Mouse (Mus musculus): ENCODE data around the gene Plek. TPM values are rescaled to one million over a fixed set of nuclear protein-coding genes. Genes with fewer than 3 reads are reported as not detected.
"Not testable (repeated sequence)": the region's sequence is repeated elsewhere in the genome, so short reads cannot be mapped to it uniquely, and the experiment has no call there.

Plek gene
- total and polyA plus RNA-seq, 2 experiments from 2014 or later = 3.3 to 4.0 TPM

DNA sequence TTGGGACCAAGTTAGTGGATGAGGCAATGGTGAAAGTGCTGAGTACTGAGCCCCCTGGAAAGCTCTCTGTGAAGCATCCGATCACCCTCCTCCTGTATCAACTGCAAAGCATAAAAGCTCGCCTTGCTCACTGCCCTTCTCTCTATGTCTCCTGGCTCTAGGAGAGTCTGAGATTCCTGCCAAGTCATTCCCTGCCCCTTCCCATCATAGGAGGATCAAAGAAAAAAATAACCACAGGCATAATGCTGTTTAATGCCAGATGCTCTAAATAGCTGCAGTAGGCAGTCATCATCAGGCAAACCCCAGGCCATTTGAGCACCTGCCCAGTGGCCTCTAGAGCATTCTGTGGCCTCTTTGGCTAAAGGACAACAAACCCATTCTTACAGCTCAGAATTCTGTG, 23.5 kb upstream of the Plek start:
- Histone ChIP-seq H3K36me3 (ENCODE audit: insufficient read depth, low read length) (peaks cover 8% of the 10 kb centered on the region; the same call in 1 of the 2 replicates), H3K4me2 (ENCODE audit: low read depth, low read length) (no peak overlapping the region), H3K9ac (replicated peaks; ENCODE audit: low read length) (no peak overlapping the region), H3K9me3 (ENCODE audit: low read length) (no peaks in the 10 kb centered on the region), H3K4me3 (ENCODE audit: low read length) (no peak overlapping the region), H3K4me1 (ENCODE audit: insufficient read depth, low read length) (no peaks in the 10 kb centered on the region), H3K27ac (no peak overlapping the region), H3K27me3 (ENCODE audit: insufficient read depth, low read length) (no peaks in the 10 kb centered on the region)
- TF ChIP-seq CTCF (IDR thresholded peaks at IDR 0.05; ENCODE audit: low read depth) = no peak
- DNase-seq (ENCODE audit: low spot score) (no peak), ATAC-seq (no peak)
- WGBS = 75% methylated on average over 2 of the region's 2 CpGs

DNA sequence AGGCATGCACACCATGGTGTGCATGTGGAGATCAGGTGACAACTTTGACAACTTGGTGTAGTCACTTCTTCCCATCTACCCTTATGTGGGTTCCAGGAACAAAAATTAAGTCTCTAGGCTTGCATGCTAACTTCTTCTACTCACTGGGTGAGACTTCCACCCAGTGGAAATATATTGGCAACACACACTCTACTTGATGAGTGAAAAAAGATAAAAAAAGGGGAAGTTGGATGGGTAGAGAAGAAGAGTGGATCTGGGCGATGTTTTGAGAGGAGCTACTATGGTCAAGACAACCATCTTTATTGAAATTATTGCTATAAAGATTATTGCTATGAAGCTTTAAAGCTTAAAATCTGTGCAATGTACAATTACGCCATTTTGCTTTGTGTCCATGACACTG, 17.2 kb upstream of the Plek start:
- not testable (repeated sequence) for H3K9me3 ChIP-seq (ENCODE audit: low read length); ATAC-seq; H3K27me3 ChIP-seq (ENCODE audit: insufficient read depth, low read length); H3K4me1 ChIP-seq (ENCODE audit: insufficient read depth, low read length); H3K27ac ChIP-seq; H3K36me3 ChIP-seq (ENCODE audit: insufficient read depth, low read length); H3K9ac ChIP-seq (replicated peaks; ENCODE audit: low read length); H3K4me3 ChIP-seq (ENCODE audit: low read length); DNase-seq (ENCODE audit: low spot score); H3K4me2 ChIP-seq (ENCODE audit: low read depth, low read length)
- 97% methylated on average over 2 of the region's 2 CpGs for WGBS

DNA sequence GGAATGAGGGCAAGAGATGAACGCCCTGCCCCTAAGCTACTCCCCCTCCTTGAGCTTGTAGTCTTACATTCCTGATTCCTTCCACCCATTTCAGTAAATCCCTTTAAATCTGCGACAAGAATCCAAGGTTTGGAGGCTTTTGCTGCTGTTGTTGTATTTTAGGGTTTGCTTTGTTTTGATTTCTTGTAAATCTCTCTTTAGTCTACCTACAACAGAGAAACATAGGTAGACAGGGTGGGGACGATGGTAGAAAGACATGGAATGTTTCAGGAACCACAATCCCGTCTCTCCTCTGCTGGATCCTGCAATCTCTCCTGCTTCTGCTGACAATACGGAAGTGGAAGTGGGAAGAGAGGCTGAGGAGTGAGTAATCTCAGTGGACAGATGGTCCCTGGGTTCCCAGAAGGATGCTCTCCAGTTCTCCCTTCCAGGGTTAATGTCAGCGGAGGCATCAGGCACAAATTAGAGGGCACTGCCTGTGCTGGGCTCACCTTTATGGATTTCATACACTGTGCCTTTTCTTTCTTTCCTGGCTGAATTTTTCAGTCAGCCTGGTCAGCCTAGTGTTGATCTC, 382 bp upstream of the Plek start:
- H3K4me1 ChIP-seq (ENCODE audit: insufficient read depth, low read length) = peaks cover 5% of the 10 kb centered on the region; the same call in 1 of the 2 replicates
- H3K9ac ChIP-seq (replicated peaks; ENCODE audit: low read length) = peak overlapping the region; percentile 91
- no peaks in the 10 kb centered on the region for H3K27me3 ChIP-seq (ENCODE audit: insufficient read depth, low read length)
- H3K4me3 ChIP-seq (ENCODE audit: low read length) = peak overlapping the region; percentile 59
- no peak for TF ChIP-seq CTCF (IDR thresholded peaks at IDR 0.05; ENCODE audit: low read depth)
- peak overlapping the region; percentile 89 for H3K27ac ChIP-seq
- WGBS = 6% methylated on average over 6 of the region's 6 CpGs
- ATAC-seq = peak; percentile 28
- peak overlapping the region; percentile 71 for H3K4me2 ChIP-seq (ENCODE audit: low read depth, low read length)
- peak; percentile 49 for DNase-seq (ENCODE audit: low spot score)
- no peaks in the 10 kb centered on the region for H3K36me3 ChIP-seq (ENCODE audit: insufficient read depth, low read length)
- H3K9me3 ChIP-seq (ENCODE audit: low read length) = no peaks in the 10 kb centered on the region

DNA sequence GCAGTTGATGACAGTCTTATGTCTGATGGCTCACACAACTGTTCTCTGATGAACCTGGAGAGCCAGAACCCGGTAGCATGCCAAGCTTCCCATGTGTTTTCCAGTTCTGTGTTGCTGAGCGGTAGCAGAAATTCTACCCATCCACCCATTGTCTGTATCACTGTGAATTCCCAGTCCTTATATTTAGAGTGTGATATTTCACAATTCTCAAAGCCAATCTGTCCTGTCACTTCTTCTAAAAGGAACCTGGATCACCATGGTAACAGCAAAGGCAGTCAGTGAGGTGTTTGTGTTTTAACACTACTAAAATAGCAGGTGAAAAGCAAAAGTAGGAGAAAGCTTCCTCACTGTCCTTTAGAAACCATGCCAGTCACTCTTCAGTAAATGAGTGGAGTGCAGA, 6.4 kb downstream of the Plek start:
- Histone ChIP-seq H3K4me1 (ENCODE audit: insufficient read depth, low read length) (no peaks in the 10 kb centered on the region), H3K9ac (replicated peaks; ENCODE audit: low read length) (no peak overlapping the region), H3K9me3 (ENCODE audit: low read length) (no peaks in the 10 kb centered on the region), H3K4me3 (ENCODE audit: low read length) (no peak overlapping the region), H3K36me3 (ENCODE audit: insufficient read depth, low read length) (no peaks in the 10 kb centered on the region), H3K27me3 (ENCODE audit: insufficient read depth, low read length) (no peaks in the 10 kb centered on the region), H3K27ac (no peak overlapping the region), H3K4me2 (ENCODE audit: low read depth, low read length) (no peak overlapping the region)
- no peak for DNase-seq (ENCODE audit: low spot score)
- 82% methylated on average over 2 of the region's 2 CpGs for WGBS
- no peak for TF ChIP-seq CTCF (IDR thresholded peaks at IDR 0.05; ENCODE audit: low read depth)
- ATAC-seq = no peak

DNA sequence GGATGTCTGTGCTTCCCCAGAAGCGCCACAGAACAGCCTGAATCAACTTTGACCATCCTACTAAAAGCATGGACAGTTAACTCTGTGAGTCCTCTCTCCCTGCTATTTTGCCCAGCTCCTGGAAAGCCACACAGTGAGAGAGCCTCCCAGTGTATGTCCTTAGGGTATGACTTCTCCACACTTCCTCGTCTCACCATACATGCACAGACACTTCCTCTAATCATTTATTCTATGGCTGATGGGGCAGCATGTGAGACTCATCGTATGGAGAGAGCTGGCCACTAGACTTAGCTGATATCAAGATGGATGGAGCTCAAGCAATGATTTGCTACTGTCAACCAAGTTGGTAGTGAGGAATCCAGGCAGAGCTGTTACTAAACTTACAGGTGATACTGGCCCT, 28.2 kb downstream of the Plek start:
- Histone ChIP-seq H3K36me3 (ENCODE audit: insufficient read depth, low read length) (no peaks in the 10 kb centered on the region), H3K27me3 (ENCODE audit: insufficient read depth, low read length) (no peaks in the 10 kb centered on the region), H3K4me3 (ENCODE audit: low read length) (no peak overlapping the region), H3K9me3 (ENCODE audit: low read length) (no peaks in the 10 kb centered on the region), H3K4me2 (ENCODE audit: low read depth, low read length) (no peak overlapping the region), H3K27ac (no peak overlapping the region), H3K4me1 (ENCODE audit: insufficient read depth, low read length) (no peaks in the 10 kb centered on the region), H3K9ac (replicated peaks; ENCODE audit: low read length) (no peak overlapping the region)
- DNase-seq (ENCODE audit: low spot score) (no peak), ATAC-seq (no peak)
- WGBS = 91% methylated on average over 3 of the region's 3 CpGs
- TF ChIP-seq CTCF (IDR thresholded peaks at IDR 0.05; ENCODE audit: low read depth) = no peak

DNA sequence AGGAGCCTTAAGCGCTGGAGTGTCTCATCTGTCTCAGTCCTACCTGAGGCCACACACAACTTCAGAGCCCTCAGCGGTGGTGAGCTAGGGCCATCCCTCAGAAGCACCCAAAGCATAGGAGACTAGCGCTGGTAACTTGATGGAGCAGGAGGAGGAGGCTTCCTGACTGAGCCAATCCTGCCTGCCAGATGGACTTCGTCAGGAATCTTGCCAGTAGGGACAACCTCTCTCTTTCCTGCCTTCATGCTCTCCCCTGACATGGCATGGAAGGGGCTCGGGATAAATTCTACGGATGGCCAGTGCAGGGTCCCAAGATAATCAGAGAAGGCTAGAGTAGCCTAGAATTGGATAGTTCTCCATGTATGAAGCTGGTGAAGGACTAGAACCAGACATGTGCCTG, 29.0 kb downstream of the Plek start:
- ATAC-seq = no peak
- 79% methylated on average over 6 of the region's 6 CpGs for WGBS
- no peak for TF ChIP-seq CTCF (IDR thresholded peaks at IDR 0.05; ENCODE audit: low read depth)

DNA sequence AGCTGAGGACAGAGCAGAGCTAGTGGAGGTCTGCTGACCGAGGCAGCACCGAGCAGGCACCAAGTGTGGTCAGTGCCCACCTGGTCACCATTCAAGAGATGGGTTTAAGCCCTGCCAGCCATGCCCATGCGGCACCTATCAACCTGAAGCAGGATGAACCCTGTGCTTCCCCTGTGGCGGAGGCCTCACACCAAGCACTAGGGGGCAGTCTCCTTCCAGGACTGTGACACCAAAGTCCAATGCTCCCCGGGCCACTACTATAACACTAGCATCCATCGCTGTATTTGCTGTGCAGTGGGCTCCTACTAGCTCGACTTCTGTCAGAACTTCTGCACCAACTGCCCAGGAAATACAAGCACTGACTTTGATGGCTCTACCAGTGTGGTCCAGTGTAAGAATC, 32.9 kb downstream of the Plek start:
- TF ChIP-seq CTCF (IDR thresholded peaks at IDR 0.05; ENCODE audit: low read depth) = no peak
- DNase-seq (ENCODE audit: low spot score) = no peak

More for the DNA sequence above, 29.0 kb downstream of the Plek start:
- no peak overlapping the region for H3K27ac ChIP-seq
- no peak overlapping the region for H3K9ac ChIP-seq (replicated peaks; ENCODE audit: low read length)
- no peaks in the 10 kb centered on the region for H3K27me3 ChIP-seq (ENCODE audit: insufficient read depth, low read length)
- no peak overlapping the region for H3K4me2 ChIP-seq (ENCODE audit: low read depth, low read length)
- H3K4me3 ChIP-seq (ENCODE audit: low read length) = no peak overlapping the region
- DNase-seq (ENCODE audit: low spot score) = no peak
- H3K36me3 ChIP-seq (ENCODE audit: insufficient read depth, low read length) = no peaks in the 10 kb centered on the region
- no peaks in the 10 kb centered on the region for H3K4me1 ChIP-seq (ENCODE audit: insufficient read depth, low read length)
- no peaks in the 10 kb centered on the region for H3K9me3 ChIP-seq (ENCODE audit: low read length)

More for the DNA sequence above, 32.9 kb downstream of the Plek start:
- H3K4me1 ChIP-seq (ENCODE audit: insufficient read depth, low read length) = no peaks in the 10 kb centered on the region
- no peak for ATAC-seq
- no peaks in the 10 kb centered on the region for H3K36me3 ChIP-seq (ENCODE audit: insufficient read depth, low read length)
- H3K4me2 ChIP-seq (ENCODE audit: low read depth, low read length) = no peak overlapping the region
- H3K27ac ChIP-seq = no peak overlapping the region
- WGBS = 95% methylated on average over 7 of the region's 7 CpGs
- H3K27me3 ChIP-seq (ENCODE audit: insufficient read depth, low read length) = no peaks in the 10 kb centered on the region
- no peak overlapping the region for H3K4me3 ChIP-seq (ENCODE audit: low read length)
- no peak overlapping the region for H3K9ac ChIP-seq (replicated peaks; ENCODE audit: low read length)
- no peaks in the 10 kb centered on the region for H3K9me3 ChIP-seq (ENCODE audit: low read length)
